Mouse (Mus musculus): Measurements from ENCODE around the gene Csf2ra.
"Not testable (repeated sequence)": the region's sequence is repeated elsewhere in the genome, so short reads cannot be mapped to it uniquely, and the experiment has no call there.

Csf2ra gene

GRCm38 (mm10) chr19:61224678-61225525 is 3.3 kb downstream of the Csf2ra start:
- DNase-seq (ENCODE audit: low read depth, low spot score), result no peak

GRCm38 (mm10) chr19:61223706-61224328 is 4.4 kb downstream of the Csf2ra start:
- DNase-seq (ENCODE audit: low read depth, low spot score), result no peak

GRCm38 (mm10) chr19:61207506-61207905 is 20.7 kb downstream of the Csf2ra start:
- DNase-seq (ENCODE audit: low read depth, low spot score), result not testable (repeated sequence)

GRCm38 (mm10) chr19:61199836-61200235 is 28.4 kb downstream of the Csf2ra start:
- DNase-seq (ENCODE audit: low read depth, low spot score), result no peak

- DNase-seq (ENCODE audit: low read depth, low spot score), result peak; percentile 50
Observed at GRCm38 (mm10) chr19:61199316-61199715, 28.9 kb downstream of the Csf2ra start.

- not testable (repeated sequence) for DNase-seq (ENCODE audit: low read depth, low spot score)
Observed at GRCm38 (mm10) chr19:61183590-61183989, 44.6 kb downstream of the Csf2ra start, which contains the start of gene Gm6020. Gm6020 (plus strand) TSS chr19:61183890.

GRCm38 (mm10) chr19:61175756-61176324 is 52.4 kb downstream of the Csf2ra start, which contains the start of gene Gm7102:
Gm7102 (minus strand) TSS chr19:61176309.
- no peak for DNase-seq (ENCODE audit: low read depth, low spot score)
